Mouse (Mus musculus) C2C12 (cell line): ENCODE measurements around the gene St6galnac5. TPM values are rescaled to one million over a fixed set of nuclear protein-coding genes. Genes with fewer than 3 reads are reported as not detected.
"Not testable (repeated sequence)": the region's sequence is repeated elsewhere in the genome, so short reads cannot be mapped to it uniquely, and the experiment has no call there.

Experiments
- H3K27me3 ChIP-seq: one replicate; pipeline ENCODE4 v1.6.1; 2011; ENCODE audit not compliant: control insufficient read depth, insufficient read depth, insufficient read length
- H3K36me3 ChIP-seq: one replicate; pipeline ENCODE4 v1.6.1; 2011; ENCODE audit not compliant: control insufficient read depth, insufficient read depth
- H3K4me3 ChIP-seq: one replicate; pipeline ENCODE4 v1.5.1; 2011; ENCODE audit warnings: mild to moderate bottlenecking, control low read depth; ENCODE audit not compliant: poor library complexity, insufficient read depth, severe bottlenecking
- H3K79me2 ChIP-seq: one replicate; pipeline ENCODE4 v1.6.1; 2011; ENCODE audit not compliant: control insufficient read depth, insufficient read depth
- H3K79me3 ChIP-seq: one replicate; pipeline ENCODE4 v1.6.1; 2011; ENCODE audit warnings: low read depth, control low read depth
- H3ac ChIP-seq: one replicate; pipeline ENCODE3; 2011; ENCODE audit warnings: low read depth; ENCODE audit not compliant: control insufficient read depth, insufficient read length
- CEBPB ChIP-seq: IDR thresholded peaks from one replicate; pipeline ENCODE4 v1.6.1; 2011; ENCODE audit warnings: low read depth, mild to moderate bottlenecking, control low read depth, moderate library complexity
- CTCF ChIP-seq: IDR thresholded peaks from one replicate; pipeline ENCODE4 v1.5.1; 2011; ENCODE audit not compliant: control insufficient read depth, insufficient read depth, insufficient read length
- FOSL1 ChIP-seq: IDR thresholded peaks from one replicate; pipeline ENCODE4 v1.8.0; 2011; ENCODE audit warnings: mild to moderate bottlenecking, low read length; ENCODE audit not compliant: poor library complexity, insufficient read depth, severe bottlenecking
- MAX ChIP-seq: IDR thresholded peaks from one replicate; pipeline ENCODE4 v1.6.1; 2011; ENCODE audit warnings: mild to moderate bottlenecking, control low read depth
- MYOD1 ChIP-seq: IDR thresholded peaks from one replicate; pipeline ENCODE4 v1.6.1; 2011; ENCODE audit warnings: low read depth; ENCODE audit not compliant: control insufficient read depth, insufficient read length
- MYOG ChIP-seq: IDR thresholded peaks from one replicate; pipeline ENCODE4 v1.6.1; 2011; ENCODE audit not compliant: control insufficient read depth, insufficient read length; ENCODE audit errors: extremely low read depth
- USF1 ChIP-seq: IDR thresholded peaks from one replicate; pipeline ENCODE4 v1.6.1; 2011; ENCODE audit warnings: low read depth, mild to moderate bottlenecking, control low read depth, moderate library complexity
- polyA plus RNA-seq: library from polyadenylated mRNA; unstranded; fragments of >200 nt; fragmentation: generic; extraction: Trizol; gene quantifications from one replicate; pipeline ENCODE4 v1.2.1, GENCODE M21; 2012; ENCODE audit warnings: missing spikeins

Gene St6galnac5
- polyA plus RNA-seq, 1 experiment: under 0.01 TPM

- Histone ChIP-seq H3ac (no peak overlapping the region), H3K4me3 (no peak overlapping the region), H3K79me3 (no peaks in the 10 kb centered on the region), H3K79me2 (no peaks in the 10 kb centered on the region), H3K27me3 (no peaks in the 10 kb centered on the region), H3K36me3 (no peaks in the 10 kb centered on the region)
- no peak for TF ChIP-seq USF1
- TF ChIP-seq MYOG: no peak
- TF ChIP-seq CEBPB: no peak
Observed at GRCm38 (mm10) chr3:152799738-152800431, 182.2 kb downstream of the St6galnac5 start.

- H3K36me3 ChIP-seq: no peaks in the 10 kb centered on the region
- no peak overlapping the region for H3K4me3 ChIP-seq
- no peaks in the 10 kb centered on the region for H3K79me3 ChIP-seq
- TF ChIP-seq MAX (no peak), CTCF (no peak)
- no peaks in the 10 kb centered on the region for H3K27me3 ChIP-seq
- H3K79me2 ChIP-seq: no peaks in the 10 kb centered on the region
- H3ac ChIP-seq: no peak overlapping the region
Observed at GRCm38 (mm10) chr3:152797354-152797753, 184.7 kb downstream of the St6galnac5 start.

- TF ChIP-seq CEBPB (no peak), MYOD1 (no peak), MYOG (no peak), USF1 (no peak), CTCF (no peak)
Observed at GRCm38 (mm10) chr3:152796216-152796615, 185.8 kb downstream of the St6galnac5 start.

GRCm38 (mm10) chr3:152793006-152793405, 189.0 kb downstream of the St6galnac5 start:
- Histone ChIP-seq H3K36me3 (no peaks in the 10 kb centered on the region), H3K27me3 (no peaks in the 10 kb centered on the region), H3ac (no peak overlapping the region), H3K79me3 (no peaks in the 10 kb centered on the region), H3K79me2 (no peaks in the 10 kb centered on the region), H3K4me3 (no peak overlapping the region)
- TF ChIP-seq USF1: no peak
- no peak for TF ChIP-seq CTCF
- no peak for TF ChIP-seq MYOG
- TF ChIP-seq CEBPB: no peak
- TF ChIP-seq MAX: no peak
- no peak for TF ChIP-seq FOSL1
- no peak for TF ChIP-seq MYOD1

More at GRCm38 (mm10) chr3:152796216-152796615, 185.8 kb downstream of the St6galnac5 start:
- Histone ChIP-seq H3K4me3 (no peak overlapping the region), H3K79me3 (no peaks in the 10 kb centered on the region), H3K36me3 (no peaks in the 10 kb centered on the region), H3K79me2 (no peaks in the 10 kb centered on the region), H3ac (no peak overlapping the region), H3K27me3 (no peaks in the 10 kb centered on the region)

- no peak overlapping the region for H3ac ChIP-seq
- H3K79me2 ChIP-seq: no peaks in the 10 kb centered on the region
- H3K79me3 ChIP-seq: no peaks in the 10 kb centered on the region
- TF ChIP-seq MAX (no peak), CEBPB (no peak), FOSL1 (no peak), MYOG (no peak), MYOD1 (no peak), CTCF (no peak), USF1 (no peak)
- no peaks in the 10 kb centered on the region for H3K36me3 ChIP-seq
- no peaks in the 10 kb centered on the region for H3K27me3 ChIP-seq
- no peak overlapping the region for H3K4me3 ChIP-seq
Observed at GRCm38 (mm10) chr3:152792601-152793000, 189.4 kb downstream of the St6galnac5 start.

- not testable (repeated sequence) for H3K36me3 ChIP-seq, H3K4me3 ChIP-seq, H3K79me3 ChIP-seq, H3K79me2 ChIP-seq, H3ac ChIP-seq, H3K27me3 ChIP-seq
Observed at GRCm38 (mm10) chr3:152788301-152788953, 193.6 kb downstream of the St6galnac5 start.

GRCm38 (mm10) chr3:152784353-152784752, 197.7 kb downstream of the St6galnac5 start:
- H3K36me3 ChIP-seq, H3K4me3 ChIP-seq, H3K27me3 ChIP-seq, H3K79me2 ChIP-seq, H3K79me3 ChIP-seq, H3ac ChIP-seq: not testable (repeated sequence)
